Mouse (Mus musculus) gastrocnemius, postnatal 36 days (tissue): ENCODE measurements around the gene Acer2. TPM values are rescaled to one million over a fixed set of nuclear protein-coding genes. Genes with fewer than 3 reads are reported as not detected.
"Not testable (repeated sequence)": the region's sequence is repeated elsewhere in the genome, so short reads cannot be mapped to it uniquely, and the experiment has no call there.

ENCODE experiments used
- DNase-seq, 2 experiments: peaks; one replicate each; pipeline ENCODE4 v3.0.0; 2022
- intact Hi-C: fragments of 180-260 bp; cut with DNase I; formaldehyde crosslinking; loops from one replicate; pipeline ENCODE4 v1.15.1; 2025
- long read RNA-seq, 2 experiments: library from polyadenylated mRNA; stranded (forward); transcript quantifications; one replicate each; pipeline ENCODE4 v2.0.0; 2021
- total RNA-seq, 2 experiments: library from RNA; stranded (reverse); gene quantifications; 2 replicates each; pipeline ENCODE4 v1.2.3; 2021

Gene Acer2
- 1 to 10 TPM; 2.0 to 2.4 TPM for total RNA-seq
- long read RNA-seq, experiment 1, partial matches to known transcripts: 0 of 1 reads
- long read RNA-seq, experiment 1, other reads (novel, unspliced or antisense): 1 of 1 reads
- long read RNA-seq, experiment 2: 0 reads

DNA sequence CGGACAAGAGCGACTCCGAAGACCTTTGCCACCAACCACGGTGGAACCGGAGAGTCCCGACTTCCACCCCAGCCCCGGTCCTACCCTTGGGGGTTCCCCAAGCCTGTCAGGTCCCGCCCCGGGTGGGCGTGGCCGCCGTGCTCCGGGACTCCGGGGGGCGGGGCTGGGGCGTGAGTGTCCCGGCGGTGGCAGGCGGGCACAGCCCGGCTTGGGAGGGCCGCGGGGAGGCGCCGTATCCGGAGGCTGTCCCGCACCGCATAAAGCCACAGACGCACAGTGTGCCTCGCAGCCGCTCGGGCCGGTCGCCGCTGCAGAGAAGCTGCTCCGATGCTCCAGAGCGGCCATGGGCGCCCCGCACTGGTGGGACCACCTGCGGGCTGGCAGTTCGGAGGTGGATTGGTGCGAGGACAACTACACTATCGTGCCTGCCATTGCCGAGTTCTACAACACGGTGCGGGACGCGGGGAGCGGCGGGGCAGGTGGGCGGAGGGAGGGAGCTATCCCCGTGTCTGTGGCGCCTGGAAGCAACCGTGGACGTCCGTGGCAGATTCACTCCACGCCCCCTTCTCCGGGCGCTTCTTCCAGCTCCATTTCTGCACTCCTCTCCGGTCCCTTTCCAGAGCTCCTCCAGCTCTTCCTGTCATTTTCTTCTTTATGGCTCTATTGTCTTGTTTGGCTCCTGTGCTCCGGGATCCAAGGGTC, at the start of gene Acer2:
Gene Acer2 (plus strand): TSS at position 251 of the 702 bp plus-strand sequence.
- intact Hi-C loops: no loop called here

DNA sequence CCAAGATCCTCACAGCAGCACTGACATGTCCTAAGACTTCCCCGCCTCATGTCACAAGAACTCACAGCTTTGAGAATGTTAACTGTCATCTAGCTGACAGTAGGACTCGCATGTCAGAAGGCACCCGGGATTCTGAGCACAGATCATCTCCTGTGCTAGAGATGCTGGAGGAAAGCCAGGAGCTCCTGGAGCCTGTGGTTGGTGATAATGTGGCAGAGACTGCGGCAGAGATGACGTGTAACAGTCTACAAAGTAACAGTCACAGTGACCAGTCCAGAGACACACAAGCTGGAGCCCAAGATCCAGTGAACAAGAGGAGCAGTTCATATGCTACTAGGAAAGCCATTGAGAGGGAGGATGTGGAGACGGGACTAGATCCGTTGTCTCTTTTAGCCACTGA, 49.1 kb upstream of the Acer2 start:
- DNase-seq: no peak
- intact Hi-C loops: no loop called here

More for the DNA sequence above, at the start of gene Acer2:
- DNase-seq: peak; percentile 87 to 91

DNA sequence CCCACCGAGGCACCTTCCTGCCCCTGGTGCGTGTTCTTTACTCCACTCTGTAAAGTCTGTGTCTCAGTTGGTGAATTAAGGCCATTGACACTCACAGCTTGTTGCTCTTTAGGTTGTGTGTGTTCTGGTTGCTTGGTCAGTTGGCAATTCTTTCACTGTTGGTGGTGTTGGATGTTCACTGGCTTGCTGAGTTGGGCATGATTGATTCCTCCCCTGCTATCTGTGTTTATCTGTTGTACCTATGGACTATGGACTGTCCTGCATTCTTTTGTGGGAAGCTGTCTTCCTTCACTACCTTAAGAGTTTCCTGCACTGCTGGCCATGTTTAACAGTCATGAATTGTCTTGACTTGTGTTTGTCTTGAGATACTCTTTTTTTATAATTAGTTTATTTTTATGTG, 42.3 kb upstream of the Acer2 start:
- DNase-seq: no peak
- intact Hi-C loops: no loop called here

DNA sequence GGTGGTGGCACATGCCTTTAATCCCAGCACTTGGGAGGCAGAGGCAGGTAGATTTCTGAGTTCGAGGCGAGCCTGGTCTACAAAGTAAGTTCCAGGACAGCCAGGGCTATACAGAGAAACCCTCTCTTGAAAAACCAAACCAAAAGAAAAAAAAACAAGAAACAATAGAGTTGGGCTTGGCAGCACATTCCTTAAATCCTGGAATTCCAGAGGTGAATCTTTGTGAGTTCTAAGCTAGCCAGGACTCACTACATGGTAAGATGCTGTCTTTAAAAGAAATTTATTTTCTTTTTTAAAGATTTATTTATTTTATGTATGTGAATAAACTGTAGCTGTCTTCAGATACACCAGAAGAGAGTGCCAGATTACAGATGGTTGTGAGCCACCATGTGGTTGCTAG, 33.1 kb upstream of the Acer2 start:
- DNase-seq: not testable (repeated sequence)
- intact Hi-C loops: loop anchor here (5.0 kb wide), 1 partner anchor 49 kb away; no protein-coding TSS in a partner anchor

DNA sequence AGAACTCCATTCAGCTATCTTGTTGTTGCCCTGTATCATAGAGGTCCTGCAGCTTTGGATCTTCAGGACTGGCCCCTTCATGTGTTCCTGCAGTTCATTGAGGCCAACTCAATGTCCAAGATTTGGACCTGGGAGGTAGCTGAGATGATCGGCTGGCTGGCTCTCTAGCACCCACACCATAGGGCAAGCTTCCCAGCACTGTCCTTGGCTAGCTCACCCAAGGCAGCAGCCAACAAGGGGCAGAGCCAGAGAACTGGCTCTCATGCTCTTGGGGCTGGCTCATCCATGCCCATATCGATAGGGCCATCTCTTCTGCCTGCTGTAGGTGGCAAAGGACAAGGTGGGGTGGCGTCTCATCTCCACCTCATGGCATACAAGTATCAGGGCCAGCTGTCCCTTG, 28.8 kb upstream of the Acer2 start:
- peak; percentile 12 to 35 for DNase-seq
- intact Hi-C loops: no loop called here

DNA sequence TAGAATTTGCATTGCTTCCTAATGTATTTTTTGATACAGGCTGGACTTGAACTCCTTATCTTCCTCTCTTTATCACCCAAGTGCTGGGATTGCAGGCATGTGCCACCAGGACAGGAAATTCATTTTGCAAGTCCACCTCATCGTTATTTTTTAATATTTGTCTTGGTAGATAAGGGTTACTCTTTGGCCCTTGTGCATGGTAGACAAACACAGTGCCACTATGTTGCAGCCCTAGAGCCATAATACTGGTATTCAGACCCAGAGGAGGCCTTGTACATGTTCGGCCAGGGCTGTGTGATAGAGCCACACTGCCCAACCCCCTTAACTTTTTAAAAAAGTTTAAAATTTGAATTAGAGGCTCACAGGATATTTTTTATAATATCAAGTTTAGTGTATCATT, 26.9 kb upstream of the Acer2 start:
- intact Hi-C loops: no loop called here
- DNase-seq: no peak

DNA sequence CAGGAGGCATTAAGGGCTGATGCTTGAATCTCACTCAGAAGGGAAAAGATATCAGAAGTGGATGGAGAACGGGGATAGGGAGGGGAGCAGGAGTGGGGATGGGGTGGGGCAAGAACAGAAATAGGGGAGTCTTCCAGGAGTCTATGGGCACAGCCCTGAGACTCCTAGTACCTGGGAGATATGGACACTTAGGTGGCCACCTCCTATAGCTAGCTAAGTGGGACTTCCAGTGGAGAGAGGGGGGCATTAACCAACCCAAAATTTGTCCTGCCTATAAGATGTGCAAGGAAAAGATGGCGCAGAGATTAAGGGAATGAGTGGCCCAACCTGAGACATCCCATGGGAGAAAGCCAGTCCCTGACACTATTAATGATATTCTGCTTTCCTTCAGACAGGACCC, 22.9 kb upstream of the Acer2 start:
- DNase-seq: no peak
- intact Hi-C loops: no loop called here

DNA sequence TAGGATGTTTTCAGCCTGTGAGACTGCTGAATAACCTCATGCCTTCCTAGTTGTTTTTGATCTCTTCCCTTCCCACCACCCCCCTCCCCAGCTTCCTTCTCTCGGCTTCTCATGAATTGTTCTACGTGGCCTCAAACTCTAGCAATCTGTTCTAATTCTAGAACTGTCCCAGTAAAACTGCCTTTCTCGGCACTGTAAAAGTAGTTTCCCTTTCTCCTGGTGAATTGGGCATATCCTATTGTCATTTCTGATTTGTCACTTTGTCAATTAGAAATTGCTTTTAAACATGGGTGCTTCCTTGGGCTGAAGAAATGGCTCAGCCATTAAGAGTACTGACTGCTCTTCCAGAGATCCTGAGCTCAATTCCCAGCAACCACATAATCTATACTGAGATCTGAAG, 22.2 kb upstream of the Acer2 start:
- intact Hi-C loops: no loop called here
- DNase-seq: no peak

DNA sequence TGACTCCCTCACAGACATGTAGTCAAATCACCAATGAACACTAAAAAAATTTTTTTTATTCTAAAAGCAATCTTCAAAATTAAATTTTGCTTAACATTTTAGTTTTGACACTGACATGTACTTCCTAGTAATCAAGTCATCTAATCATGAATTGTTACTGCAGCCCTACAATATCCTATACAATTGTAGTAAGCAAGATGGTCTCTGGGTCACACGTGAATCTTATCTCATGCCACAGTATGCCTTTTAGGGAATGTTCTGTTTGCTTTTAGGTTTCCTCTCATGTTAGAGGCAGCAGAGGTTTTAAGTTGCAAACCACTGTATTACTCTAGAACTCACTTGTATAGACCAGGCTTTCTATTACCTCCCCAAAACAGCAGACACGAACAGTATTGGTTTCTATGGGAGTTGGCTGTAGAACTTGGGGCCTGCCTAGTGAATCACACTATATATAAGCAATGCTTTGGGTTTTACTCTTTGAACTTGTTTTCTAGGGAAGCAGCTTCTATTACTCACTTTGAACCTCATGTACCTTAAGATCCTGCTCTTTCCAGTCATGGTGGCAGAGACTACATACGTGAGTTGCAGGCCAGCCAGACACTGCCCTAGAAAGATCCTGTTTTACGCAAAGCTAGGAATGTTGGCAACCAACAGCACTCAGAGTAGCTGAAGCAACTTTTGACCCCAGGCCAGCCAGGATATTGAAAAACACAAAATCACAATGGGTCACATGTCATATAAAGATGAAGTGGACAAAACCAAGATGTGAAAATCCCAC, 21.2 kb upstream of the Acer2 start:
- intact Hi-C loops: no loop called here
- DNase-seq: no peak

DNA sequence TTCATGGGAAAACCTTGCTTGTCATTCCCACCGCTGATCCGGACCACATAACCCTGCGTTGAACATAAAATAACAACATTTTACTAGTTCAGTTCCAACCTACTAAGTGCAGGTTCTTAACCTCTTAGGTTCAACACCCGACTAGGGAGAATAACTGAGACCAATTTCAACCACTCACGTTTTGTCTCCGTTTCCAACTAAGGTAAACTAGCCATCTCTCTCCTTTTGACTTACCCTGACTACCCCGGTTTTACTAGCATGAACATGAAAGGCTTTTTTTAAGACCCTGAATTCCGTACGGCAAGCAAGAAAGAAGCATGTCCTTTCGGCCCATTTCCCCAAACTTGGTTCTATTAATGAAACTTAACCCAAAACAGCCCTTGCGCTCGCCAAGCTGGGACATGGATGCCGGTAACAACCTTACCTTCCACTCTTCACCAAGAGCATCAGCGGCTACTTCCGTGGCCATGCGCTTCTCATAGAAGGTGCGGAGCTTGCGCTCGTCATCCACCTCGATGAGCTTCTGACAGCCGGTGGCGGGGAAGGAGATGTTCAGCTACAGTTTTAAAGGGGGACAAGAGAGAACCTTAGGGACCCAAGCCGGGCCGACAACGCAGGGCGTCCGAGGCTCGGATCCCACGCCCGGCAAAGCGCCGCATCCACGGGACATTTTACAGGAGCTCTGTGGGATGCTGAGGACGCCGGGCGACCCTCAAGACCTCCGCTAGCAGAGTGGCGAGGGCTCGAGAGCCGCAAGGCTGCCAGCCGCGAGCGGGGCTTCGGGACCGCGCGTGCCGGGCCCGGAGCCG, 17.7 kb upstream of the Acer2 start:
- DNase-seq: no peak
- intact Hi-C loops: no loop called here

DNA sequence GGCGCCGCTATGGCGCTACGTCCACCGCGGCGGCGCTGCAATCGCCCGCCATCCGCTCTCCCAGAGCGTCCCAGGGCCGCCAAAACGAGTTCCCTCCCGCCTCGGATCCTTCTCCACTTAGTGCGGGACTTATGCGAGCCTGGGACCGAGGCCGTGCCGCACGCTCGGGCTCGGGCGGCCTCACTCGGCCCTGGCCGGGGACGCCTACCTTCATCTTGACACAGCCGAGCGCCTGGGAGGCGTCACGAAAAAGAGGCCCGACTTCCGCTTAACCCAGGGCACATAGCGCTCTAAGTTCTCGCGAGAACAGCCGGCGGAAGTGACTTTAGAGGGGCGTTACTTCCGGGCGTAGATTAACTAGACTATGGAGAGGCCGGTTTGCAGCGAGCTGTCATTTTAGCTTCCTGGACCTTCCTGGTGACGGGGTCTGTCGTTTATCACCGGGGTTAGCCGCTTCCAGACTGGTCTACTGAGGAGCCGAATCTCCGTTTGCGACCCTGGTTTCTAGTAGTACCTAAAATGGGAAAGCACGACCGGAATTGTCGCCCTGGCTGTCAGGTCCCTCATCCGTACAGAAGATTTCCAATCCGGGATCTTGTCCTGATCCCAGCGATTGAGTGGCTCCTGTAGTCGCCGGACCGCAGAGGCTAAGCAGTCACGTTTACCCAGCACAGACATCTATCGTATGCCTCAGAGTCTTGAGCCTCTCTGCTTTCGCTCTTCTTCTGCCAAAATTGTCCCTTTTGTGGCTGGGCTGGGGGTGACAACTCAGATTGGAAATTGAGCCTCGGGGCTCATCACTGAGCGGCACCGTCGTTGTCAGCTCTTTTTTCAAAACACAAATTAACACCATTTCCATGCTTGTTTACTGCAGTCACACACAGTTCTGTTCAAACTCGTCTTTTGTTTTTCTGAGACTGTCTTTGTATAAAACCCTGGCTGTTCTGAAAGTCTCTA, 16.8 kb upstream of the Acer2 start, which contains the start of gene Rps6:
Gene Rps6 (minus strand): TSS at position 300 of the 957 bp plus-strand sequence.
- intact Hi-C loops: no loop called here
- DNase-seq: peak; percentile 94 to 95

DNA sequence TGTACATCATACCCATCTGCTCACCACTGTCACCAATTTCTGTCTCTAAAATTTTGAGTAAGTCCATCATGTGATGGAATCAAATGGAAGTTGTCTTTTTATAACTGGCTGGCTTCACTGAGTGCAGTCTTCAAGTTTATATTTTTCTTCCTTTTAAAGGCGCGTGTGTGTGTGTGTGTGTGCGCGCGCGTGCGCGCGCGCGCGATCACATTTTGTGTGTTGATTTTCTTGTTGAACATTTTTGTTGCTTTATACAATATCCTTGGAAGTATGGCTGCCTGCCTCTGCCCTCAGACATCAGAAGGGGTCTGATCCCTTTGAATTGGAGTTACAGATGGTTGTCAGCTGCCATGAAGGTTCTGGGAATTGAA, 16.1 kb upstream of the Acer2 start:
- intact Hi-C loops: no loop called here

DNA sequence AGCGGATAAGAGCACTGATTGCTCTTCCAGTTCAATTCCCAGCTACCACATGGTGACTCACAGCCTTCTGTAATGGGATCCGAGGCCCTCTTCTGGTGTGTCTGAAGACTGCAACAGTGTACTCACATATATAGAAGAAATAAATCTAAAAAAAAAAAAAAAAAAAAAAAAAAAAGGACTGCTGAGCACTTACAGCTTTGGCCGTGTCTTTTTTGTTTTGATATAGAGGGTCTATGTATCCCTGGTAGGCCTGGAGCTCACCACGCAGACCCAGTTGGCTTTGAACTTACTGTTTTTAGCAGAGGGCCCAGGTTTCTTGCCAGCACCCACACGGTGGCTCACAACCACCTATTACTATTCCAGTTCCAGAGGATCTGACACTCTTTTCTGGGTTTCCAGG, 10.1 kb upstream of the Acer2 start:
- intact Hi-C loops: no loop called here
- DNase-seq: no peak

More for the DNA sequence above, 16.1 kb upstream of the Acer2 start:
- no peak for DNase-seq

DNA sequence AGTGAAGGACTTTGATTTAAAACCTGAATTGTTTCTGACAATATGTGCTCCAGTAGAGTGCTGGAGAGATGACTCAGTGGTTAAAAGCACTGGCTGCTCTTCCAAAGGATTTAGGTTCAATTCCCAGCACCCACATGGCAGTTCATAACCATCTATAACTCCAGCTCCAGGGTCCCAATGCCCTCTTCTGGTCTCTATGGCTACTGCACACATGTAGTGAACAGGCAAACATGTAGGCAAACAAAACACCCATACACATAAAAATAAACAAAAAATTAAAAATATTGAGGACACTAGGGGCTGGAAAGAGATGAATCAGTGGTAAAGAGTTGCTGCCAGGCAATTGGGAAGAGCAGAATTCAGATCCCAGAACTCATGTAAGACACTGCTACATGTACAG, 2.2 kb upstream of the Acer2 start:
- no peak for DNase-seq
- intact Hi-C loops: no loop called here

DNA sequence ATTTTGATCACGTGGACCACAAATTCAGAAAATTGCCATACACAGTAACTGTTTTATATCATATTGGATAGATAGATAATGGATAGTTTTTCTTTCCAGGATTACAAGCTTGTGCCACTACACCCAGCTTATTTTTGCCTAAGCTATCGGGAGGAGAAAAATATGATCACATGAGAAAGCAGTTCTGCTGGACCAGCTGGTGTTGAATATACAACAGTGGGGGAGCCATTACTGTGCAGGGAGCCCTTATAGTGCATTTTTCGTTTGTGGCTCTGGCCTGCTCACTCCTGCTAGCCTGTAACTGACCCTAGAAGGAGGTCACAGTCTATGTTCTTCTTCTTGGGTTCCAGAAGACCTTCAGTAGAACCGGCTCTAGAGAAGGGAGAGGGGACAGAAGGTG, 1.1 kb upstream of the Acer2 start:
- DNase-seq: no peak
- intact Hi-C loops: no loop called here

DNA sequence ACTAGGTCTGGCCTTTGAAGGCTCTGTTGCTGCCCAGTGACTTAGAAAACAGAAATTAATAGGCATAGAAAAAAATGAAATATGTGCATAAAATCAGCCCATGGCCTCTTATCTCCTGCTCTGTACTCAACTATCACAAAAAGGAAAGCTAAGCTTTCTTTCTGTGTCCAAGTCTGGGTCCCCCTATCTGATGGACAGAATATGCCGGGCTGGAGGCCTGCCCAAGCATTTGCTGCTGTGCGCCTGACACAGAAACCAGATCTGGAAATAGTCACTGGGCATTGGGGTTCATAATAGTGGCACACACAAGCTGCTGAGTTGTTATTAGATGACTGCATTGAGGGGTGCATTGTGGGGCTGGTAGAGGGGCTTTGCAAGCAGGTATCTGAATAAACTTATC, 5.3 kb downstream of the Acer2 start:
- DNase-seq: no peak
- intact Hi-C loops: no loop called here

DNA sequence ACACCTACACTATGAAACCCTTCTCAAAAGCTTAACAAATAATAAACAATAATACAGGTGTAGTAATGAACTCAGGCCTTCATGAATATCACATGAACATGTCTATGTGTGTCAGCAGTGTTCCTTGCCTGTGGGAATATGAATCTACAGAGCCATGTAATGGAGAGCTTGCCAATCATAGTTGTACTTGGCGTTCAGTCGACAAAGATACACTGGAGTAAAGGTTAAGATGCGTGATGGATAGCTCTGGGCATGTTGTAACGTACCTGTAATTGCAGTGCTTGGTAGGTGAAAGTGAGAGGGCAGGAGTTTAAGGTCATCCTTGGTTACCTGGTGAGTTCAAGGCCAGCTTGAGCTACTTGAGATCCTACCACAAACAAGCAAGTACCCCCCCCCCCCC, 7.0 kb downstream of the Acer2 start:
- DNase-seq: no peak
- intact Hi-C loops: loop anchor here (5.0 kb wide), 1 partner anchor 41 kb away; no protein-coding TSS in a partner anchor

DNA sequence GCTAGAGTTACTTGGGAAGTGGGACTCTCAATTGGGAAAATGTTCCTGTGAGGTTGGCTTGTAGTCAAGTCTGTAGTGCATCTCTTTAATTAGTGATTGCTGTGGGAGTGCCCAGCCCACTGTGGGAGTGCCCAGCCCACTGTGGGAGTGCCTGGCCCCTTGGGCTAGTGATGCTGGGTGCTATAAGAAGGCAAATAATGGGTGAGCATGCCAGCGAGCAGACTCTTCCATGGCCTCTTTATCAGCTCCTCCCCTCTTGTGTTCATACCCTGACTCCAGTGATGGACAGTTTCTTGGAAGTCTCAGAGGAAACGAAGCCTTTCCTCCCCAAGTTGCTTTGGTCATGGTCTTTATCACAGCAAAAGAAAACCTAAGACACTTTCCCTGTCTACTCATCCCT, 8.2 kb downstream of the Acer2 start:
- intact Hi-C loops: loop anchor here (5.0 kb wide), 1 partner anchor 40 kb away; no protein-coding TSS in a partner anchor
- no peak for DNase-seq

DNA sequence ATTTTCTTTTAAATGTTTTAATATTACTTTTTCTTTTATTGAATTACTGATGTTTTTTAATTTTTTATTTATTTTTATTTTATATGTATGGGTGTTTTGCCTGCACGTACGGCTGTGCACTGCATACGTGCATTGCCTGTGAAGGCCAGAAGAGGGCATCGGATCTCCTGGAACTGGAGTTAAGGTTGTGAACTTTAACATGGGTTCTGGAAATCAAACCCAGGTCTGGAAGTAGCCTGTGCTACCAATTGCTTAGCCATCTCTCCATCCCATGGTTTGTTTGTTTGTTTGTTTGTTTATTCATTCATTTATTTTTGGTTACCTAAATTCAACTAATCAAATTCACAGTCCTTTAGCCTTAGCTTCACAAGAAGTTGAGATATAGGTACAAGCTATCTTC, 10.7 kb downstream of the Acer2 start:
- DNase-seq: no peak
- intact Hi-C loops: loop anchor here (5.0 kb wide), 1 partner anchor 37 kb away; no protein-coding TSS in a partner anchor

DNA sequence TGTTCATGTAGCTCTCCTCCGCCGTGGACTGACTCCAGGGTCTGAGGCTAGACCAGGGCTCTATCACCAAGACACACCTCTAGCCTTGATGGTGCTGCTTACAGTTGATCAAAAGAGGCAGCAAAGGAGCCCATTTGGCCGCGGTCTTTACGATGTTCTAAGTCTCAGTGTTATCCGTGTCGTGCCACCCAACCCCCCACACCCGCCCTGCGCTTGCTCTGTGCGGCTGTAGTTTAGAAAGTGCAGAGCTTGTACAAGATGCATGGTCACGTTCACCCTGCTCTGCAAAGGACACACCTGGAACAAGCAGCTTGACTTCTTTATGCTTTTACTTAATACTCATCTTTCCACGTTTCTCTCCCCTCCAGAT, 11.6 kb downstream of the Acer2 start:
- DNase-seq: no peak
- intact Hi-C loops: no loop called here
